Mouse (Mus musculus) hindbrain, embryonic 14.5 days (tissue): ENCODE measurements around the gene Hhipl1. TPM values are rescaled to one million over a fixed set of nuclear protein-coding genes. Genes with fewer than 3 reads are reported as not detected.

Source experiments
- ATAC-seq: fragments of 200-750 bp; cut with Nextera tagmentation; 2 replicates; pipeline ENCODE4 v1.8.0; 2017; ENCODE audit warnings: moderate number of reproducible peaks, mild to moderate bottlenecking, moderate TSS enrichment, moderate library complexity; ENCODE audit not compliant: low FRiP score
- DNase-seq: peaks from one replicate; pipeline ENCODE4 v3.0.0-alpha.2; 2015; ENCODE audit warnings: low spot score
- H3K27ac ChIP-seq: fragments of 300-500 bp; sonication (generic); 2 replicates; pipeline ENCODE4 v1.5.1; 2014; ENCODE audit warnings: mild to moderate bottlenecking, moderate library complexity
- H3K27me3 ChIP-seq: fragments of 300-500 bp; sonication (generic); 2 replicates; pipeline ENCODE4 v1.6.1; 2014; ENCODE audit warnings: mild to moderate bottlenecking, low read length, mixed read lengths; ENCODE audit not compliant: control insufficient read depth, insufficient read depth
- H3K36me3 ChIP-seq: fragments of 300-500 bp; sonication (generic); replicated peaks from 2 replicates; pipeline ENCODE4 v1.6.1; 2014; ENCODE audit not compliant: control insufficient read depth, insufficient read depth
- H3K4me1 ChIP-seq: fragments of 300-500 bp; sonication (generic); replicated peaks from 2 replicates; pipeline ENCODE4 v1.6.1; 2014; ENCODE audit warnings: antibody characterized with exemption, low read length, mixed read lengths; ENCODE audit not compliant: control insufficient read depth, insufficient read depth
- H3K4me2 ChIP-seq: fragments of 300-500 bp; sonication (generic); replicated peaks from 2 replicates; pipeline ENCODE4 v1.6.1; 2014; ENCODE audit warnings: mild to moderate bottlenecking, moderate library complexity
- H3K4me3 ChIP-seq: fragments of 300-500 bp; sonication (generic); replicated peaks from 2 replicates; pipeline ENCODE4 v1.5.1; 2014; ENCODE audit warnings: mild to moderate bottlenecking, low read length
- H3K9ac ChIP-seq: fragments of 300-500 bp; sonication (generic); 2 replicates; pipeline ENCODE4 v1.6.1; 2014
- H3K9me3 ChIP-seq: fragments of 300-500 bp; sonication (generic); 2 replicates; pipeline ENCODE4 v1.6.1; 2016; ENCODE audit warnings: low read length; ENCODE audit not compliant: control insufficient read depth
- WGBS: fragments of 180-500 bp; shearing (Covaris S2); extraction: QIAGEN DNeasy Blood & Tissue Kit; methylation state at CpG from one replicate; pipeline ENCODE4 v1.1.7; 2014; 5-methylcytosine and 5-hydroxymethylcytosine counted together
- polyA plus RNA-seq: library from polyadenylated mRNA; unstranded; fragments of >200 nt; fragmentation: Nextera tagmentation; extraction: Ambion mirVana; gene quantifications from 2 replicates; pipeline ENCODE4 v1.2.1, GENCODE M21; 2014

Hhipl1 gene
- polyA plus RNA-seq, 1 experiment from 2014 or later, result 1.8 TPM

- ATAC-seq (no peak), DNase-seq (no peak)
- Histone ChIP-seq H3K36me3 (no peaks in the 10 kb centered on the region), H3K27ac (no peak overlapping the region), H3K9me3 (no peaks in the 10 kb centered on the region), H3K27me3 (0 out of 2 replicates have a peak, but pooled peaks cover 5% of the 10 kb centered on the region), H3K9ac (no peak overlapping the region), H3K4me1 (peaks cover 12% of the 10 kb centered on the region), H3K4me2 (no peak overlapping the region), H3K4me3 (no peak overlapping the region)
- WGBS, result 69% methylated on average over 8 of the region's 8 CpGs
Observed at GRCm38 (mm10) chr12:108309116-108309794, 3.2 kb downstream of the Hhipl1 start.

GRCm38 (mm10) chr12:108310041-108310440 is 4.0 kb downstream of the Hhipl1 start:
- no peak overlapping the region for H3K4me2 ChIP-seq
- 0 out of 2 replicates have a peak, but pooled peaks cover 5% of the 10 kb centered on the region for H3K27me3 ChIP-seq
- no peak overlapping the region for H3K9ac ChIP-seq
- no peak for ATAC-seq
- H3K27ac ChIP-seq, result no peak overlapping the region
- DNase-seq, result no peak
- no peak overlapping the region for H3K4me3 ChIP-seq
- 88% methylated on average over 4 of the region's 4 CpGs for WGBS
- H3K36me3 ChIP-seq, result no peaks in the 10 kb centered on the region
- H3K9me3 ChIP-seq, result no peaks in the 10 kb centered on the region
- peaks cover 12% of the 10 kb centered on the region for H3K4me1 ChIP-seq

GRCm38 (mm10) chr12:108310456-108311027 is 4.5 kb downstream of the Hhipl1 start:
- H3K27me3 ChIP-seq, result 0 out of 2 replicates have a peak, but pooled peaks cover 2% of the 10 kb centered on the region
- H3K4me2 ChIP-seq, result no peak overlapping the region
- H3K4me3 ChIP-seq, result no peak overlapping the region
- no peak for ATAC-seq
- no peak overlapping the region for H3K27ac ChIP-seq
- H3K36me3 ChIP-seq, result no peaks in the 10 kb centered on the region
- no peak for DNase-seq
- no peaks in the 10 kb centered on the region for H3K9me3 ChIP-seq
- H3K4me1 ChIP-seq, result peaks cover 12% of the 10 kb centered on the region
- H3K9ac ChIP-seq, result no peak overlapping the region
- 65% methylated on average over 7 of the region's 7 CpGs for WGBS

- ATAC-seq, result no peak
- peaks cover 4% of the 10 kb centered on the region; the same call in 1 of the 2 replicates for H3K4me1 ChIP-seq
- H3K27me3 ChIP-seq, result no peaks in the 10 kb centered on the region
- no peak for DNase-seq
- H3K27ac ChIP-seq, result no peak overlapping the region
- no peaks in the 10 kb centered on the region for H3K36me3 ChIP-seq
- H3K9ac ChIP-seq, result no peak overlapping the region
- H3K9me3 ChIP-seq, result no peaks in the 10 kb centered on the region
- 85% methylated on average over 27 of the region's 27 CpGs for WGBS
- H3K4me2 ChIP-seq, result no peak overlapping the region
- no peak overlapping the region for H3K4me3 ChIP-seq
Observed at GRCm38 (mm10) chr12:108311741-108312290, 5.7 kb downstream of the Hhipl1 start.

GRCm38 (mm10) chr12:108312432-108312851 is 6.4 kb downstream of the Hhipl1 start:
- H3K36me3 ChIP-seq, result no peaks in the 10 kb centered on the region
- H3K9ac ChIP-seq, result no peak overlapping the region
- ATAC-seq (no peak), DNase-seq (no peak)
- H3K9me3 ChIP-seq, result no peaks in the 10 kb centered on the region
- WGBS, result 24% methylated on average over 6 of the region's 6 CpGs
- H3K4me1 ChIP-seq, result peaks cover 4% of the 10 kb centered on the region; the same call in 1 of the 2 replicates
- H3K27me3 ChIP-seq, result 0 out of 2 replicates have a peak, but pooled peaks cover 4% of the 10 kb centered on the region
- H3K4me3 ChIP-seq, result no peak overlapping the region
- no peak overlapping the region for H3K4me2 ChIP-seq
- H3K27ac ChIP-seq, result no peak overlapping the region

GRCm38 (mm10) chr12:108313244-108313772 is 7.2 kb downstream of the Hhipl1 start:
- no peak overlapping the region for H3K9ac ChIP-seq
- no peak overlapping the region for H3K4me3 ChIP-seq
- WGBS, result 85% methylated on average over 1 of the region's 1 CpGs
- peaks cover 13% of the 10 kb centered on the region for H3K27me3 ChIP-seq
- H3K9me3 ChIP-seq, result no peaks in the 10 kb centered on the region
- ATAC-seq (no peak), DNase-seq (no peak)
- no peak overlapping the region for H3K4me2 ChIP-seq
- H3K4me1 ChIP-seq, result peaks cover 6% of the 10 kb centered on the region; the same call in 1 of the 2 replicates
- no peaks in the 10 kb centered on the region for H3K36me3 ChIP-seq
- H3K27ac ChIP-seq, result no peak overlapping the region

- Histone ChIP-seq H3K4me1 (peaks cover 16% of the 10 kb centered on the region; the same call in 1 of the 2 replicates), H3K4me3 (no peak overlapping the region), H3K9me3 (no peaks in the 10 kb centered on the region), H3K27ac (no peak overlapping the region), H3K36me3 (no peaks in the 10 kb centered on the region), H3K27me3 (peaks cover 30% of the 10 kb centered on the region), H3K4me2 (no peak overlapping the region), H3K9ac (no peak overlapping the region)
- 43% methylated on average over 10 of the region's 10 CpGs for WGBS
- DNase-seq (no peak), ATAC-seq (no peak)
Observed at GRCm38 (mm10) chr12:108315818-108316217, 9.7 kb downstream of the Hhipl1 start.

- DNase-seq (no peak), ATAC-seq (no peak)
- 32% methylated on average over 6 of the region's 6 CpGs for WGBS
- Histone ChIP-seq H3K27me3 (peaks cover 30% of the 10 kb centered on the region), H3K4me2 (no peak overlapping the region), H3K27ac (no peak overlapping the region), H3K4me3 (no peak overlapping the region), H3K9me3 (no peaks in the 10 kb centered on the region), H3K36me3 (no peaks in the 10 kb centered on the region), H3K4me1 (peaks cover 16% of the 10 kb centered on the region; the same call in 1 of the 2 replicates), H3K9ac (no peak overlapping the region)
Observed at GRCm38 (mm10) chr12:108316655-108317054, 10.6 kb downstream of the Hhipl1 start.

- Histone ChIP-seq H3K27ac (no peak overlapping the region), H3K4me3 (no peak overlapping the region), H3K9me3 (no peaks in the 10 kb centered on the region), H3K36me3 (no peaks in the 10 kb centered on the region), H3K4me2 (no peak overlapping the region), H3K4me1 (peaks cover 16% of the 10 kb centered on the region; the same call in 1 of the 2 replicates), H3K9ac (no peak overlapping the region), H3K27me3 (peaks cover 30% of the 10 kb centered on the region)
- WGBS, result 7% methylated on average over 9 of the region's 9 CpGs
- DNase-seq (no peak), ATAC-seq (no peak)
Observed at GRCm38 (mm10) chr12:108317201-108317738, 11.2 kb downstream of the Hhipl1 start.
